Mouse (Mus musculus): ENCODE results near the gene Arpc3. TPM values are rescaled to one million over a fixed set of nuclear protein-coding genes. Genes with fewer than 3 reads are reported as not detected.

Arpc3 gene
- polyA plus RNA-seq, 1 experiment from 2014 or later: 164 TPM

DNA sequence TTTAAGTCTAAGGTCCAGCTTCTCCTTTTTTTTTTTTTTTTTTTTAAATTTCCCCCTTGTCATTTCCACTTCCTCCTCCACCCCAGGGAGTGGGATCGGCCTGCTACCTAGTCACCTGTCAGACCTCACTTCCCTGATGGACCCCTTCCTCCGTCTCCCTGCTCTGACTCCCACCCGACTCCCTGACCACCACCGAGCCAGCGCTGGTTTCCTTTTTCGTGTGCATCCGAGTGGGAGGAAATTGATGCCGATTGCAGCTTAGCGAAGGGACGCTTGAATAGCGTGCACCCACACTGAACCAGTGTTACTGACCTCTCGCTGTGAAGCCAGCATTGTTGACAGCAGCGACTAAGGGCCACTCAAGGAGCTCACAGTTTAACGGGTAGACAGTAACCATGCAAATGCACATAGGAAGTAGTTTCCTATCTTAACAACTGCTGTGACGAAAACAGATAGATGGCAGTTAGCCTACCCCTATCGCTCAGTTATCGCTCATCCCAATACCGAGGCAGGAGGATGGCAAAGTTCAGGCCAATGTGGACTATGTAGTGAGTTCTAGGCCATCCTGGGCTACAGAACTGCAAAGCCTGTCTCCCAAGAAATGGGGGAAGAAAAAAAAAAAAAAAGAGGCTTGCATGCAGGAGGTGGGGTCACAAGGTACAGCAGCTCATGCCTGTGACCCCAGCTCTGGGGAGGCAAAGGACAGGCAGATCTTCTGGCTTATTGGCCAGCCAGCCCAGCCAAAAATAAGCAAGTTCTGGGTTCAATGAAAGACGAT, 738 bp downstream of the Arpc3 start:
- peak overlapping the region; percentile 75; the same call in 1 of the 2 replicates for H3K27ac ChIP-seq (ENCODE audit: low read length)
- no peak; the same call in 1 of the 2 replicates for ATAC-seq (ENCODE audit: insufficient read depth, low FRiP score)
- WGBS: 13% methylated on average over 19 of the region's 19 CpGs
- H3K4me1 ChIP-seq (ENCODE audit: control insufficient read depth, insufficient read depth, low read length): peaks cover 12% of the 10 kb centered on the region
- H3K9ac ChIP-seq (ENCODE audit: low read length): peak overlapping the region; percentile 88
- peak overlapping the region; percentile 88 for H3K4me2 ChIP-seq (ENCODE audit: low read depth, low read length)
- peak overlapping the region; percentile 91 for H3K4me3 ChIP-seq (replicated peaks; ENCODE audit: low read length)
- no peaks in the 10 kb centered on the region for H3K36me3 ChIP-seq (ENCODE audit: control insufficient read depth, insufficient read depth, low read length)
- no peaks in the 10 kb centered on the region for H3K27me3 ChIP-seq (ENCODE audit: control insufficient read depth, insufficient read depth, low read length)
- H3K9me3 ChIP-seq (replicated peaks; ENCODE audit: control insufficient read depth, low read length): no peaks in the 10 kb centered on the region

DNA sequence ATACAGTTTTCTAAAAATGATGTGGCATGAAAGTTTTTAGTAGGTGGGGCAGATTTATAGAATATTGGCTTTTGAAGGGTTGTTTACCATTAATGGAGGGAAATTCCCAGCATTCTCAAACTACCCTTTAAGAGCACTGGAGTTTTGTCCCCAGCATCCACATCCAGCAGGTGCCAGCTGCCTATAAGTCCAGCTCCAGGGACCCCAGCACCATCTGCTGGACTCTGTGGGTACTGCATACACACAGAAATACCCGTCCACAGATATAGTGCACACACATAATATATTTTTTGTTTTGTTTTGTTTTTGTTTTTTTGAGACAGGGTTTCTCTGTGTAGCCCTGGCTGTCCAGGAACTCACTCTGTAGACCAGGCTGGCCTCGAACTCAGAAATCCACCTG, 2.2 kb downstream of the Arpc3 start:
- H3K9ac ChIP-seq (ENCODE audit: low read length): no peak overlapping the region
- H3K9me3 ChIP-seq (replicated peaks; ENCODE audit: control insufficient read depth, low read length): no peaks in the 10 kb centered on the region
- no peak for ATAC-seq (ENCODE audit: insufficient read depth, low FRiP score)
- peaks cover 12% of the 10 kb centered on the region for H3K4me1 ChIP-seq (ENCODE audit: control insufficient read depth, insufficient read depth, low read length)
- H3K36me3 ChIP-seq (ENCODE audit: control insufficient read depth, insufficient read depth, low read length): no peaks in the 10 kb centered on the region
- no peak overlapping the region for H3K27ac ChIP-seq (ENCODE audit: low read length)
- WGBS: 53% methylated on average over 2 of the region's 2 CpGs
- H3K4me2 ChIP-seq (ENCODE audit: low read depth, low read length): no peak overlapping the region
- no peak overlapping the region for H3K4me3 ChIP-seq (replicated peaks; ENCODE audit: low read length)
- H3K27me3 ChIP-seq (ENCODE audit: control insufficient read depth, insufficient read depth, low read length): no peaks in the 10 kb centered on the region

DNA sequence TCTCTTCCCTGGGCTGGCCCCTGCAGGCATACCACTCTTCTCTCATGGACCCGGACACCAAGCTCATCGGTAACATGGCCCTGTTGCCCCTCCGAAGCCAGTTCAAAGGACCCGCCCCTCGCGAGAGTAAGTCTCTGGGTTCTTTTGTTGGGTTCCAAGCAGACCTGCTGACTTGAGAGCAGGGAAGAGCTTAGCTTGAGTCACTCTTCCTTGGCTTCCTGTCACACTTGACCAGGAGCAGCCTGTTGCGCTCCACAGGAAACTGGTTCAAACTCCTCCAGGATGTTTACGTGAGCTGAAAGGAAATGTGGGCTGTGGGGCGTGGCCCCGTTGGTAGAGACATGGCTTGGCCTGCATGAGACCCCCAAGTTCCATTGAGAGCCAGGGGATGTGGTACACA, 5.1 kb downstream of the Arpc3 start:
- peak; percentile 11; the same call in 1 of the 2 replicates for ATAC-seq (ENCODE audit: insufficient read depth, low FRiP score)
- Histone ChIP-seq H3K36me3 (ENCODE audit: control insufficient read depth, insufficient read depth, low read length) (no peaks in the 10 kb centered on the region), H3K9ac (ENCODE audit: low read length) (no peak overlapping the region), H3K4me2 (ENCODE audit: low read depth, low read length) (no peak overlapping the region), H3K27ac (ENCODE audit: low read length) (peak overlapping the region; percentile 69), H3K27me3 (ENCODE audit: control insufficient read depth, insufficient read depth, low read length) (no peaks in the 10 kb centered on the region), H3K4me3 (replicated peaks; ENCODE audit: low read length) (no peak overlapping the region), H3K9me3 (replicated peaks; ENCODE audit: control insufficient read depth, low read length) (no peaks in the 10 kb centered on the region), H3K4me1 (ENCODE audit: control insufficient read depth, insufficient read depth, low read length) (peaks cover 25% of the 10 kb centered on the region)
- 79% methylated on average over 10 of the region's 10 CpGs for WGBS

DNA sequence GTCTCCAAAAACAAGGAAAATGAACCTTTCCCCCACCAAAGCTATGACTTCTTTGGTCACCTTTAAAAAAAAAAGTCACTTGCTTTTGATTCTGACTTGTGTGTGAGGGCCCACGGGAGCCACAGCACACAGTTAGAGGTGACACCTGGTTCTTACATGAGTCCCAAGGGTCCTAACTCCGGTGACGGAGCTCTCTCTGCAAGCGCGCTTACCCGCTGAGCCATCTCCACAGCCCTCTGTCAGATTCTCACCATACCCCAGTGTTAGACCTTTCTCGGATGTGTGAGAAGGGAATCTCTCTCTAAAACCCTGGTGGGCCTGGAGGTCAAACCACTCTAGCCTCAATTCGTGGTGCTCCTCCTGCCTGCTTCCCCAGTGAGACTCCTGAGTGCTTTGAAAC, 5.8 kb downstream of the Arpc3 start:
- Histone ChIP-seq H3K36me3 (ENCODE audit: control insufficient read depth, insufficient read depth, low read length) (peaks cover 1% of the 10 kb centered on the region; the same call in 1 of the 2 replicates), H3K4me3 (replicated peaks; ENCODE audit: low read length) (no peak overlapping the region), H3K27me3 (ENCODE audit: control insufficient read depth, insufficient read depth, low read length) (no peaks in the 10 kb centered on the region), H3K27ac (ENCODE audit: low read length) (0 out of 2 replicates have a peak overlapping the region, but pooled peaks have one; percentile 8), H3K4me1 (ENCODE audit: control insufficient read depth, insufficient read depth, low read length) (peaks cover 22% of the 10 kb centered on the region), H3K4me2 (ENCODE audit: low read depth, low read length) (no peak overlapping the region), H3K9ac (ENCODE audit: low read length) (no peak overlapping the region), H3K9me3 (replicated peaks; ENCODE audit: control insufficient read depth, low read length) (no peaks in the 10 kb centered on the region)
- ATAC-seq (ENCODE audit: insufficient read depth, low FRiP score): no peak
- 82% methylated on average over 8 of the region's 8 CpGs for WGBS

DNA sequence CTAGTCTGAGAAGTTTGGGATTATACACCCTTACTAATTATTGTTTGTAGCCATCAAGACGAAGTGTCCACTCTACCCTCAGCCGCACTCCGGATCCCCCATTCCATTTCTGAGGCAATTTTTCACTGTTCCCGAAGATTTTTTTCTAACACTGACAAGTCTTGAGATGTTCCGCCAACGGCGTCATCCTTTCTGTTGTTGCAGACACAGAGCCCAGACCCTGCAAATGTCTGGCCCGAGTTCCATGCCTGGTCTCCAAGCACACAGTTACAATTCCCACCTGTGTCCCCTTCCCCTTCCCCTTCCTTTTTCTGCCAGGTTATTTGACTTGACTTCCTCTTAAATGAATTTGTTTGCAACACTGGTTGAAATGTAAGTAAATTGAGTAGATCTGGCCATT, 8.2 kb downstream of the Arpc3 start:
- Histone ChIP-seq H3K4me3 (replicated peaks; ENCODE audit: low read length) (no peak overlapping the region), H3K4me2 (ENCODE audit: low read depth, low read length) (no peak overlapping the region), H3K27ac (ENCODE audit: low read length) (peak overlapping the region; percentile 66; the same call in 1 of the 2 replicates), H3K9me3 (replicated peaks; ENCODE audit: control insufficient read depth, low read length) (no peaks in the 10 kb centered on the region), H3K27me3 (ENCODE audit: control insufficient read depth, insufficient read depth, low read length) (no peaks in the 10 kb centered on the region), H3K4me1 (ENCODE audit: control insufficient read depth, insufficient read depth, low read length) (peaks cover 15% of the 10 kb centered on the region), H3K36me3 (ENCODE audit: control insufficient read depth, insufficient read depth, low read length) (peaks cover 20% of the 10 kb centered on the region), H3K9ac (ENCODE audit: low read length) (no peak overlapping the region)
- 79% methylated on average over 8 of the region's 8 CpGs for WGBS
- ATAC-seq (ENCODE audit: insufficient read depth, low FRiP score): no peak

DNA sequence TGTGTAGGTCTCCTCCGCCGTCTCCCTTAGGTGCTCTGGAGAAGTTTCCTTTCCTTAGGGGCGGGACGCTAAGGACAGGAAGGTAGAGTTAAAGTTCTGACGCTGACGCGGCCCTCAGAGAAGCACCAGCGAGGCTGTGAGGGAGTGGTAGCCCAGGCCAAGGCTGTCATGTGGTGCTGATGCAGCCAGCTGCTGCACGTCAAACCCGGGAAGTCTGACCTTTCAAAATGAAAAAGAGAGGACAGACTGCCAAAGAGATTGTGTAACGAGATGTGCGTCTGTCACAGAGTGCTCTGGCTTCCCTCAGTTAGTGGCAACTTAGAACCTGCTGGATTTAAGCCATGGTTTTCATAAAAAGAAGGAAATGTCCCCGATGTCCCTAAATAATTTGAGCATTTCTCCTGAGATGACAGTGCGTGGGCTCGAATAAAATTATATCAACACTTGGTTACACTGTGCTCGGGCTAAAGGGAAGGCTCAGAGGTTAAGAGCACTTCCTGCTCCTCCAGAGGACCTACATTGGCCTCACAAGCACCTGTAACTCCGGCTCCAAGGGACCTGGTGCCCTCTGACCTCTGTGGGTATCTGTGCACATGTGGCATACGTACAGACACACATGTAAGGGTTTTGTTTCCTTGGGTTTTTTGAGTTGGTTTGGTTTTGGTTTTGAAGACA, 9.1 kb downstream of the Arpc3 start:
- peaks cover 15% of the 10 kb centered on the region for H3K4me1 ChIP-seq (ENCODE audit: control insufficient read depth, insufficient read depth, low read length)
- H3K4me3 ChIP-seq (replicated peaks; ENCODE audit: low read length): no peak overlapping the region
- WGBS: 54% methylated on average over 18 of the region's 18 CpGs
- no peak overlapping the region for H3K9ac ChIP-seq (ENCODE audit: low read length)
- H3K9me3 ChIP-seq (replicated peaks; ENCODE audit: control insufficient read depth, low read length): no peaks in the 10 kb centered on the region
- peaks cover 24% of the 10 kb centered on the region for H3K36me3 ChIP-seq (ENCODE audit: control insufficient read depth, insufficient read depth, low read length)
- ATAC-seq (ENCODE audit: insufficient read depth, low FRiP score): peak; percentile 58; the same call in 1 of the 2 replicates
- H3K27ac ChIP-seq (ENCODE audit: low read length): peak overlapping the region; percentile 66
- no peaks in the 10 kb centered on the region for H3K27me3 ChIP-seq (ENCODE audit: control insufficient read depth, insufficient read depth, low read length)
- no peak overlapping the region for H3K4me2 ChIP-seq (ENCODE audit: low read depth, low read length)

DNA sequence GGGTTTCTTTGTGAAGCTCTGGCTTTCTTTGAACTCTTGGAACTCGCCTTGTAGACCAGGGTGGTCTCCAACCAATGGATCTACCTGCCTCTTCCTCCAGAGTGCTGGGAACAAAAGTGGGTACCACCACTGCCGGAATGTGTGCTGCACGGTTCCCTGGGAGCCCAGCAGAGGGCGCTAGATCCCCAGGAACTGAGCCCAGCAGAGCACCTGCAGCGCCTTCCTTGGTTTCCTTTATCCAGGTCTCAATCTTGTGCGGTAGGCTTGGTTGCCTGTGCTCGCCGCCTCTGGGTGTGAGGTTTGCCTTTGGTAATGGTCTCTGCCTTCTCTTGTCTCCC, 9.6 kb downstream of the Arpc3 start:
- Histone ChIP-seq H3K27ac (ENCODE audit: low read length) (no peak overlapping the region; the same call in 1 of the 2 replicates), H3K4me2 (ENCODE audit: low read depth, low read length) (no peak overlapping the region), H3K4me1 (ENCODE audit: control insufficient read depth, insufficient read depth, low read length) (peaks cover 15% of the 10 kb centered on the region), H3K9ac (ENCODE audit: low read length) (no peak overlapping the region), H3K36me3 (ENCODE audit: control insufficient read depth, insufficient read depth, low read length) (peaks cover 27% of the 10 kb centered on the region), H3K27me3 (ENCODE audit: control insufficient read depth, insufficient read depth, low read length) (no peaks in the 10 kb centered on the region), H3K4me3 (replicated peaks; ENCODE audit: low read length) (no peak overlapping the region), H3K9me3 (replicated peaks; ENCODE audit: control insufficient read depth, low read length) (no peaks in the 10 kb centered on the region)
- WGBS: 25% methylated on average over 8 of the region's 8 CpGs
- ATAC-seq (ENCODE audit: insufficient read depth, low FRiP score): peak; percentile 20; the same call in 1 of the 2 replicates

DNA sequence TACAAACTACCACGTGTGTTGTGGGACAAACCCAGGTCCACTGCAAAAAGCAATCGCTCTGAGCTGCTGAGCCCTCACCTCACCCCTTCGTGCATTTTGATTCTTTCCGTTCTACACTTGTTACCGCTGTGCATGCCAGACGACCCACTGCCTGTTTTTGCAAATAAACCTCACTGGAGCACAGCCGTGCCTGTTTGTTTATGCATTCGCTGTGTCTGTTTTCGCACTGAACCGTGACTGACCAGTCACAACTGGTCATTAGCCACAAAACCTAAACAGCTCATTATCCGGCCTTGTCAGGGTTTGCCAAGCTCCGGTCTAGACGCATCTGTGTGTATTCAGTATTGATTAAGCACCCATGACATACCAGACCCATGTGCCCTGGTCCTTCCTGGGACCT, 10.5 kb downstream of the Arpc3 start:
- Histone ChIP-seq H3K27ac (ENCODE audit: low read length) (no peak overlapping the region), H3K27me3 (ENCODE audit: control insufficient read depth, insufficient read depth, low read length) (no peaks in the 10 kb centered on the region), H3K4me1 (ENCODE audit: control insufficient read depth, insufficient read depth, low read length) (peaks cover 13% of the 10 kb centered on the region), H3K4me3 (replicated peaks; ENCODE audit: low read length) (no peak overlapping the region), H3K4me2 (ENCODE audit: low read depth, low read length) (no peak overlapping the region), H3K9ac (ENCODE audit: low read length) (no peak overlapping the region), H3K9me3 (replicated peaks; ENCODE audit: control insufficient read depth, low read length) (0 out of 2 replicates have a peak, but pooled peaks cover 3% of the 10 kb centered on the region), H3K36me3 (ENCODE audit: control insufficient read depth, insufficient read depth, low read length) (peaks cover 36% of the 10 kb centered on the region)
- ATAC-seq (ENCODE audit: insufficient read depth, low FRiP score): no peak
- WGBS: 75% methylated on average over 13 of the region's 13 CpGs

DNA sequence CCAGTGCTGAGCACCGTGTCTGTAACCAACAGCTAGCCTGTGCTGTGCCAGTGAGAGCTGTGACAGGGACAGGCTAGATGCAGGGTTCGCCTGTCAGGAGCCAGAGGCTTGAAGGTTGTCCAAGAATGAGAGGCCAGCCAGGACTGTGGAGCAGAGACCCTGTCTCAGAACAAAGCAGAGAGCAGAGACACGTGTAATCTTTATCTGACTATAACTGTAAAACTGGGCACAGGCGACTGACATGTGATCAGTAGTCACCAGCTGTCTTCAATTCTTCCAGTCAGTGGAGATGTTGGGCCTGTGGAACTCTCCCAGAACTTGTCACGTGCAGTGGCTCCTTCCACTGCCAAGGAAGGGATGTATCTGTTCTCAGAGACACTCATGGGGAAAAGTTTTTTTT, 11.1 kb downstream of the Arpc3 start:
- 0 out of 2 replicates have a peak, but pooled peaks cover 3% of the 10 kb centered on the region for H3K9me3 ChIP-seq (replicated peaks; ENCODE audit: control insufficient read depth, low read length)
- H3K27me3 ChIP-seq (ENCODE audit: control insufficient read depth, insufficient read depth, low read length): no peaks in the 10 kb centered on the region
- no peak overlapping the region for H3K4me2 ChIP-seq (ENCODE audit: low read depth, low read length)
- 78% methylated on average over 5 of the region's 5 CpGs for WGBS
- no peak for ATAC-seq (ENCODE audit: insufficient read depth, low FRiP score)
- no peak overlapping the region for H3K9ac ChIP-seq (ENCODE audit: low read length)
- H3K36me3 ChIP-seq (ENCODE audit: control insufficient read depth, insufficient read depth, low read length): peaks cover 37% of the 10 kb centered on the region
- peaks cover 13% of the 10 kb centered on the region for H3K4me1 ChIP-seq (ENCODE audit: control insufficient read depth, insufficient read depth, low read length)
- H3K27ac ChIP-seq (ENCODE audit: low read length): no peak overlapping the region
- no peak overlapping the region for H3K4me3 ChIP-seq (replicated peaks; ENCODE audit: low read length)

Data from stomach, embryonic 16.5 days (tissue).